Mouse (Mus musculus) CH12.LX (cell line): ENCODE measurements around the gene Klhl11. TPM values are rescaled to one million over a fixed set of nuclear protein-coding genes. Genes with fewer than 3 reads are reported as not detected.

ENCODE experiments used
- DNase-seq: peaks from one replicate; pipeline ENCODE4 v3.0.0-alpha.2; 2013; ENCODE audit errors: extremely low read depth
- H3K27ac ChIP-seq: 2 replicates; pipeline ENCODE4 v1.5.1; 2012; ENCODE audit warnings: low read depth, mild to moderate bottlenecking, control low read depth, moderate library complexity; ENCODE audit not compliant: insufficient read depth
- H3K27me3 ChIP-seq: replicated peaks from 2 replicates; pipeline ENCODE3; 2012; ENCODE audit warnings: inconsistent platforms
- H3K36me3 ChIP-seq, 2 experiments: replicated peaks in 1 of 2; 2 replicates each; pipeline versions ENCODE3 to v1.6.1; 2012; ENCODE audit warnings: inconsistent platforms in 1 of 2, low read length in 1 of 2, mild to moderate bottlenecking in 1 of 2, mixed read lengths in 1 of 2, moderate library complexity in 1 of 2; ENCODE audit not compliant: control insufficient read depth in 1 of 2, insufficient read depth in 1 of 2
- H3K4me1 ChIP-seq, 2 experiments: 2 replicates each; pipeline ENCODE4 v1.6.1; 2012; ENCODE audit warnings: inconsistent platforms in 1 of 2, moderate library complexity in 1 of 2; ENCODE audit not compliant: insufficient read depth in 2 of 2, control insufficient read depth in 1 of 2
- H3K4me2 ChIP-seq: 2 replicates; pipeline ENCODE4 v1.6.1; 2012; ENCODE audit warnings: low read depth, mild to moderate bottlenecking, control low read depth; ENCODE audit not compliant: poor library complexity, insufficient read depth, severe bottlenecking
- H3K4me3 ChIP-seq, 3 experiments: fragments of 150-350 bp in 1 of 3; sonication (generic) in 1 of 3; replicated peaks in 1 of 3; 2 replicates each; pipeline versions ENCODE3 to v1.5.1; 2011 to 2012; ENCODE audit warnings: low read depth in 2 of 3, low read length in 2 of 3, mild to moderate bottlenecking in 2 of 3, moderate library complexity in 2 of 3, control low read depth in 1 of 3, improper control_type of control experiment in 1 of 3, inconsistent platforms in 1 of 3, mixed read lengths in 1 of 3; ENCODE audit not compliant: poor library complexity in 1 of 3
- H3K79me2 ChIP-seq: replicated peaks from 2 replicates; pipeline ENCODE4 v1.6.1; 2012; ENCODE audit warnings: mild to moderate bottlenecking, moderate library complexity; ENCODE audit not compliant: control insufficient read depth, poor library complexity, insufficient read depth, severe bottlenecking; ENCODE audit errors: extremely low read depth
- H3K9ac ChIP-seq: 2 replicates; pipeline ENCODE4 v1.6.1; 2012; ENCODE audit warnings: low read depth, mild to moderate bottlenecking, control low read depth, moderate library complexity; ENCODE audit not compliant: insufficient read depth
- H3K9me3 ChIP-seq: replicated peaks from 2 replicates; pipeline ENCODE3; 2012; ENCODE audit warnings: low read length, inconsistent platforms, mixed read lengths
- ELF1 ChIP-seq: IDR thresholded peaks from 2 replicates; pipeline ENCODE4 v1.6.1; 2014; ENCODE audit warnings: low read depth, mild to moderate bottlenecking, inconsistent platforms, low read length, improper control_type of control experiment
- HCFC1 ChIP-seq: IDR thresholded peaks from 2 replicates; pipeline ENCODE4 v1.6.1; 2012; ENCODE audit warnings: low read depth, mild to moderate bottlenecking, inconsistent platforms, low read length, improper control_type of control experiment
- JUND ChIP-seq: conservative IDR thresholded peaks from 2 replicates; pipeline ENCODE4 v1.6.1; 2011; ENCODE audit warnings: low read depth, low read length, improper control_type of control experiment
- KAT2A ChIP-seq: IDR thresholded peaks from 2 replicates; pipeline ENCODE4 v1.6.1; 2012; ENCODE audit warnings: low read length, improper control_type of control experiment, inconsistent platforms; ENCODE audit not compliant: insufficient replicate concordance
- MXI1 ChIP-seq: IDR thresholded peaks from 2 replicates; pipeline ENCODE4 v1.6.1; 2011; ENCODE audit warnings: mild to moderate bottlenecking, low read depth, low read length, improper control_type of control experiment
- MYC ChIP-seq: IDR thresholded peaks from 2 replicates; pipeline ENCODE4 v1.6.1; 2011; ENCODE audit warnings: low read depth, mild to moderate bottlenecking, improper control_type of control experiment, low read length
- NELFE ChIP-seq: IDR thresholded peaks from 2 replicates; pipeline ENCODE4 v1.6.1; 2011; ENCODE audit warnings: low read depth, low read length, improper control_type of control experiment
- SMC3 ChIP-seq: IDR thresholded peaks from 2 replicates; pipeline ENCODE4 v1.6.1; 2011; ENCODE audit warnings: low read depth, low read length, improper control_type of control experiment
- USF2 ChIP-seq: conservative IDR thresholded peaks from 2 replicates; pipeline ENCODE4 v1.6.1; 2011; ENCODE audit warnings: low read depth, low read length, improper control_type of control experiment
- dilution Hi-C: fragments of 300-500 bp; cut with MboI; formaldehyde crosslinking; loops from 2 replicates; pipeline ENCODE4 v1.14.3; 2020; ENCODE audit warnings: low sequenced_read_pairs; ENCODE audit not compliant: extremely low pct_unique_long_range_greater_than_20kb, extremely low pct_ligation_motif_present
- in situ Hi-C: fragments of 300-500 bp; cut with MboI; formaldehyde crosslinking; loops from 3 replicates; pipeline ENCODE4 v1.14.3; 2019; ENCODE audit warnings: low sequenced_read_pairs, low pct_ligation_motif_present, low pct_unique_long_range_greater_than_20kb, mixed read lengths
- polyA plus RNA-seq: library from polyadenylated mRNA; unstranded; fragments of >175 nt; gene quantifications from 2 replicates; pipeline ENCODE4 v1.2.1, GENCODE M21; 2012; ENCODE audit warnings: low read depth; ENCODE audit not compliant: insufficient read length
- total RNA-seq, 2 experiments: library from RNA; depleted of rRNA; stranded (reverse); fragments of 300-350 nt in 1 of 2; fragments of >200 nt in 1 of 2; gene quantifications; 2 replicates each; pipeline ENCODE4 v1.2.3; 2012 to 2014

The Klhl11 gene
- total and polyA plus RNA-seq, 3 experiments, result 9.8 to 19.5 (median 12.8) TPM

DNA sequence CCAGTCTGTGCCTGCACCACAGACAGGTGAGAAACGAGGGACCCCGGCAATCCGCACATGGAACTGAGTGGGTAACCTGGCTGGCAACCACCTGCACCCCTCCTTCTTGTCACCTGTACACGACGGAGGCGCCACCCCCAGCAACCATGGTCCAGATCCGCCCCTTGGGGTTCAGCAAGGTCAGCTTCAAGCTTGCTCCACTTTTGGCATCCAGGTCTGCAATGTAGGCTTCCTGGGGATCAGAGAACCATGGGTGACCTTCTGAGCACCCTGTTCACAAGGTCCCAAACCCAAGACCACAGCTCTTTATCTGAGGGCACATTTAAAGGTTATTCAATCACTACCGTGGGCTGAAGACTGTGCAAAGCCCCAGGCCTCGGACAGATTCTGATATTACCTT, 43.2 kb upstream of the Klhl11 start:
- dilution Hi-C loops (no loop called here), in situ Hi-C loops (no loop called here)
- no peak for TF ChIP-seq NELFE
- no peak for TF ChIP-seq MXI1
- no peak for TF ChIP-seq USF2
- TF ChIP-seq HCFC1, result no peak
- TF ChIP-seq SMC3, result no peak
- no peak for TF ChIP-seq JUND
- no peak for TF ChIP-seq KAT2A
- TF ChIP-seq MYC, result no peak
- H3K27me3 ChIP-seq, result no peaks in the 10 kb centered on the region
- H3K79me2 ChIP-seq, result peaks cover 6% of the 10 kb centered on the region; the same call in 1 of the 2 replicates
- H3K27ac ChIP-seq, result no peak overlapping the region
- H3K4me2 ChIP-seq, result no peak overlapping the region
- no peak overlapping the region for H3K4me3 ChIP-seq
- H3K36me3 ChIP-seq, result peaks cover 87 to 98% of the 10 kb centered on the region in 2 experiments
- DNase-seq, result no peak
- no peak overlapping the region for H3K9ac ChIP-seq
- H3K9me3 ChIP-seq, result no peaks in the 10 kb centered on the region
- no peaks in the 10 kb centered on the region for H3K4me1 ChIP-seq

DNA sequence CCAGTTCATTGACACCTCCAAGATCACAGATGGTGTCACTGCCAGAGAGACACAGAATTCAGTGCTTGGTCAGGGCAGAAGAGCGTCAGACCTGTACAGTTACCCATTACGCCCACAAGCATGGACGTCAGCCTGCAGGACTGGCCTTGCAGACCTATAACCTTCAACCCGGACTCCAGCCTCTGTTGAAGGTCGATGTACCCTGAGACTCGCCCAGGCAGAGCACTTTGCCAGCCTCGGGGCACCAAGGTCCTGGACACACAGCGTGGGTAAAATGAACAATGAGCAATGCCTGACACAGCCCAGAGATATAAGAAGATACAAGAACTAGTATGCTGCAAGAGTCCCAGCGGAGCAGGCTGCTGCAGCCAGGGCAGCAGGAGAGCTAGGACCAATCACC, 42.5 kb upstream of the Klhl11 start:
- H3K4me2 ChIP-seq, result no peak overlapping the region
- dilution Hi-C loops, result no loop called here
- H3K27me3 ChIP-seq, result no peaks in the 10 kb centered on the region
- no peaks in the 10 kb centered on the region for H3K4me1 ChIP-seq
- H3K79me2 ChIP-seq, result peaks cover 2% of the 10 kb centered on the region; the same call in 1 of the 2 replicates
- no peaks in the 10 kb centered on the region for H3K9me3 ChIP-seq
- no peak overlapping the region for H3K4me3 ChIP-seq
- DNase-seq, result no peak
- in situ Hi-C loops, result no loop called here
- no peak for TF ChIP-seq SMC3
- no peak overlapping the region for H3K27ac ChIP-seq
- peaks cover 81 to 98% of the 10 kb centered on the region in 2 experiments for H3K36me3 ChIP-seq
- no peak overlapping the region for H3K9ac ChIP-seq

DNA sequence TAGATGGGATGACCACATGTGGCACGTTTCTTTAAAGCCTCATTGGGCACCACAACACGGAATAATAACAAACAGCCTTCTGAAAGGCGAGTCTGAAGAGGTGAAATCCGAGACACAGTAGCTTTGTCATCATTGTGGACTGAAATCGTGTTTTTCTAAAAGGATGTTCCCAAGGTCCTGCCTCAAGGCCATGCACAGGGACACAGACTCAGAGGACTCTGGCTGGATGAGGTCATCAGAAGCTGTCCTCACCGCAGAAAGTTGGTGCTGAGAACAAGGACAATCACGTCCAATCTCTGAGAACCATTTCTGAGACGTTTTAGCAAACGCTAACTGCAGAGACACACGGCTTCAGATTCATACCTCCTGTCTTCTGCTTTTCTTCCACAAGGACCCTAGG, 41.2 kb upstream of the Klhl11 start:
- in situ Hi-C loops (no loop called here), dilution Hi-C loops (no loop called here)
- Histone ChIP-seq H3K79me2 (peaks cover 2% of the 10 kb centered on the region; the same call in 1 of the 2 replicates), H3K27me3 (no peaks in the 10 kb centered on the region), H3K4me1 (no peaks in the 10 kb centered on the region), H3K9me3 (no peaks in the 10 kb centered on the region), H3K4me2 (no peak overlapping the region), H3K4me3 (no peak overlapping the region), H3K36me3 (peaks cover 74 to 98% of the 10 kb centered on the region in 2 experiments), H3K9ac (no peak overlapping the region), H3K27ac (no peak overlapping the region)
- TF ChIP-seq ELF1, result no peak
- DNase-seq, result no peak
